10 mouse cellular contexts compared by ENCODE assay signal in genomic region chr9:71769701-71770100, GRCm38 (mm10). TPM values are rescaled to one million over a fixed set of nuclear protein-coding genes. Genes with fewer than 3 reads are reported as not detected.
DNase-seq lines count a peak whose midpoint lies in the region; ATAC-seq and TF ChIP-seq lines count a peak whose summit lies in the region.
"Had no signal": no experiment of that assay in that cellular context is flagged by ENCODE, and none has a peak within 500 bp of the region (broad histone marks: within the 10 kb centered on the region; RNA-seq: fewer than 3 reads in every experiment).

No protein-coding gene starts in this region.

- H3K4me2 ChIP-seq in forebrain, postnatal 0 days (ENCODE audit: low read depth): 0 out of 2 replicates have a peak overlapping the region, but pooled peaks have one; percentile 92
- H3K4me2 ChIP-seq in forebrain, embryonic 16.5 days (ENCODE audit: low read length): no peak overlapping the region
- H3K4me2 ChIP-seq in hindbrain, embryonic 16.5 days (ENCODE audit: low read length): peak overlapping the region; percentile 97
- peak overlapping the region; percentile 77 for H3K4me2 ChIP-seq in liver, postnatal 0 days (ENCODE audit: low read depth, low read length)

- TF ChIP-seq CTCF in forebrain, postnatal 0 days (IDR thresholded peaks at IDR 0.05; ENCODE audit: low read depth): no peak
- no peak for TF ChIP-seq CTCF in liver, adult 2 months (IDR thresholded peaks at IDR 0.05; ENCODE audit: low read depth, low read length)
- no peak for TF ChIP-seq CTCF in liver, postnatal 0 days (IDR thresholded peaks at IDR 0.05; ENCODE audit: low read depth)

- DNase-seq in forebrain, postnatal 0 days: no peak
- DNase-seq in liver, adult 2 months (ENCODE audit: extremely low read depth, low read depth, low spot score): no peak
- DNase-seq in liver: no peak
- no peak for DNase-seq in liver, postnatal 0 days
- no peak for DNase-seq in layer of hippocampus, postnatal 14 days (ENCODE audit: low spot score in 2 of 2)
- DNase-seq: B cell, adult 2 months; left cerebral cortex, postnatal 4 days had no signal

- H3K9me3 ChIP-seq in forebrain, postnatal 0 days (ENCODE audit: low read length): no peaks in the 10 kb centered on the region
- H3K9me3 ChIP-seq in forebrain, embryonic 16.5 days (ENCODE audit: control insufficient read depth, low read length): 0 out of 2 replicates have a peak, but pooled peaks cover 2% of the 10 kb centered on the region
- no peaks in the 10 kb centered on the region for H3K9me3 ChIP-seq in hindbrain, embryonic 16.5 days (ENCODE audit: control insufficient read depth, low read length)
- H3K9me3 ChIP-seq in liver, postnatal 0 days (ENCODE audit: low read length): no peaks in the 10 kb centered on the region

- peaks cover 19% of the 10 kb centered on the region for H3K27me3 ChIP-seq in forebrain, postnatal 0 days (ENCODE audit: insufficient read depth, low read length)
- peaks cover 17% of the 10 kb centered on the region for H3K27me3 ChIP-seq in forebrain, embryonic 16.5 days (replicated peaks; ENCODE audit: control insufficient read depth, insufficient read depth, low read length)
- H3K27me3 ChIP-seq in liver, adult 2 months (ENCODE audit: control insufficient read depth, insufficient read depth, low read length): no peaks in the 10 kb centered on the region
- peaks cover 12% of the 10 kb centered on the region for H3K27me3 ChIP-seq in hindbrain, embryonic 16.5 days (replicated peaks; ENCODE audit: control insufficient read depth, insufficient read depth, low read length)
- H3K27me3 ChIP-seq in liver, postnatal 0 days (ENCODE audit: insufficient read depth, low read length): peaks cover 16% of the 10 kb centered on the region

- no peak for TF ChIP-seq EP300 in liver, postnatal 0 days (IDR thresholded peaks at IDR 0.05; ENCODE audit: low read depth)

- no peak overlapping the region for H3K27ac ChIP-seq in forebrain, postnatal 0 days (ENCODE audit: low read depth, low read length)
- H3K27ac ChIP-seq in forebrain, embryonic 16.5 days (ENCODE audit: low read length): no peak overlapping the region
- peak overlapping the region; percentile 18; the same call in 1 of the 2 replicates for H3K27ac ChIP-seq in liver, adult 2 months (replicated peaks; ENCODE audit: insufficient read depth, low read depth, low read length)
- H3K27ac ChIP-seq in hindbrain, embryonic 16.5 days (ENCODE audit: low read depth, low read length): no peak overlapping the region
- no peak overlapping the region for H3K27ac ChIP-seq in liver, postnatal 0 days (ENCODE audit: low read depth)

- no peaks in the 10 kb centered on the region for H3K36me3 ChIP-seq in forebrain, postnatal 0 days (ENCODE audit: insufficient read depth)
- no peaks in the 10 kb centered on the region for H3K36me3 ChIP-seq in forebrain, embryonic 16.5 days (ENCODE audit: control insufficient read depth, insufficient read depth)
- H3K36me3 ChIP-seq in liver, adult 2 months (ENCODE audit: control insufficient read depth, insufficient read depth, low read length): no peaks in the 10 kb centered on the region
- no peaks in the 10 kb centered on the region for H3K36me3 ChIP-seq in hindbrain, embryonic 16.5 days (ENCODE audit: control insufficient read depth, insufficient read depth, low read length)
- H3K36me3 ChIP-seq in liver, postnatal 0 days (replicated peaks; ENCODE audit: insufficient read depth, low read length): no peaks in the 10 kb centered on the region

- no peaks in the 10 kb centered on the region for H3K4me1 ChIP-seq in forebrain, postnatal 0 days (ENCODE audit: insufficient read depth)
- peaks cover 12% of the 10 kb centered on the region for H3K4me1 ChIP-seq in forebrain, embryonic 16.5 days (replicated peaks; ENCODE audit: control insufficient read depth, insufficient read depth, low read length)
- peaks cover 12% of the 10 kb centered on the region for H3K4me1 ChIP-seq in liver, adult 2 months (ENCODE audit: control insufficient read depth, insufficient read depth, low read length)
- peaks cover 11% of the 10 kb centered on the region for H3K4me1 ChIP-seq in hindbrain, embryonic 16.5 days (ENCODE audit: control insufficient read depth, insufficient read depth, low read depth, low read length)
- H3K4me1 ChIP-seq in liver, postnatal 0 days (ENCODE audit: insufficient read depth): peaks cover 6% of the 10 kb centered on the region

- no peak overlapping the region for H3K4me3 ChIP-seq in forebrain, postnatal 0 days (ENCODE audit: low read depth, low read length)
- no peak overlapping the region for H3K4me3 ChIP-seq in forebrain, embryonic 16.5 days (replicated peaks; ENCODE audit: low read length)
- H3K4me3 ChIP-seq in liver, adult 2 months (ENCODE audit: insufficient read depth, low read depth, low read length): peak overlapping the region; percentile 74
- no peak overlapping the region for H3K4me3 ChIP-seq in hindbrain, embryonic 16.5 days (ENCODE audit: low read length)
- H3K4me3 ChIP-seq in liver, postnatal 0 days (ENCODE audit: low read depth, low read length): no peak overlapping the region

- no peak for TF ChIP-seq POLR2A in liver, adult 2 months (IDR thresholded peaks at IDR 0.05; ENCODE audit: extremely low read depth, insufficient read depth, low read length)

- peaks cover 41% of the 10 kb centered on the region; the same call in 1 of the 2 replicates for H3K79me2 ChIP-seq in liver, adult 2 months (ENCODE audit: control insufficient read depth, insufficient read depth, low read length)

- H3K9ac ChIP-seq in forebrain, postnatal 0 days: no peak overlapping the region
- H3K9ac ChIP-seq in forebrain, embryonic 16.5 days (replicated peaks; ENCODE audit: low read depth, low read length): no peak overlapping the region
- H3K9ac ChIP-seq in liver, adult 2 months (ENCODE audit: low read depth, low read length): peak overlapping the region; percentile 79; the same call in 1 of the 2 replicates
- no peak overlapping the region for H3K9ac ChIP-seq in hindbrain, embryonic 16.5 days (ENCODE audit: low read depth, low read length)
- no peak overlapping the region for H3K9ac ChIP-seq in liver, postnatal 0 days (replicated peaks)

- WGBS in forebrain, postnatal 0 days: 49% methylated on average over 9 of the region's 9 CpGs
- WGBS in forebrain, embryonic 16.5 days: 52% methylated on average over 9 of the region's 9 CpGs
- 19% methylated on average over 9 of the region's 9 CpGs for WGBS in liver, adult 2 months
- 33% methylated on average over 9 of the region's 9 CpGs for WGBS in hindbrain, embryonic 16.5 days
- WGBS in liver, postnatal 0 days (ENCODE audit: insufficient replicate concordance): 31% methylated on average over 9 of the region's 9 CpGs

- ATAC-seq in forebrain, postnatal 0 days: no peak
- no peak for ATAC-seq in forebrain, embryonic 16.5 days
- ATAC-seq in hindbrain, embryonic 16.5 days: no peak
- no peak for ATAC-seq in liver, postnatal 0 days
- no peak for ATAC-seq in frontal cortex, adult (ENCODE audit: low TSS enrichment)

RNA-seq across cellular contexts. Expression of gene Cgnl1, which starts 1.7 kb away (rescaled TPM):
- total RNA-seq in forebrain, postnatal 0 days (2014; rRNA removed): 5.8 and 8.5 TPM in 2 replicates
- 3.4 and 5.0 TPM in 2 replicates for polyA plus RNA-seq in forebrain, postnatal 0 days (2015; fragmentation: Nextera tagmentation; extraction: Ambion mirVana)
- 4.3 and 4.4 TPM in 2 replicates for polyA plus RNA-seq in forebrain, embryonic 16.5 days (2015; fragmentation: Nextera tagmentation; extraction: Ambion mirVana)
- total RNA-seq in liver, adult 2 months (2014; rRNA removed): 22.4 and 25.0 TPM in 2 replicates
- 16.3 and 17.2 TPM in 2 replicates for polyA plus RNA-seq in liver, adult 2 months (2012; rRNA removed)
- 7.0 and 7.1 TPM in 2 replicates for polyA plus RNA-seq in hindbrain, embryonic 16.5 days (2015; fragmentation: Nextera tagmentation; extraction: Ambion mirVana)
- polyA plus RNA-seq in liver, postnatal 0 days (2015; fragmentation: Nextera tagmentation; extraction: Ambion mirVana): 1.7 and 2.2 TPM in 2 replicates
- total RNA-seq in layer of hippocampus, postnatal 14 days (2021): 10 to 100 TPM; 10.2 to 14.8 TPM
